Mouse (Mus musculus): ENCODE results near the gene Gm10799.
"Not testable (repeated sequence)": the region's sequence is repeated elsewhere in the genome, so short reads cannot be mapped to it uniquely, and the experiment has no call there.

DNA sequence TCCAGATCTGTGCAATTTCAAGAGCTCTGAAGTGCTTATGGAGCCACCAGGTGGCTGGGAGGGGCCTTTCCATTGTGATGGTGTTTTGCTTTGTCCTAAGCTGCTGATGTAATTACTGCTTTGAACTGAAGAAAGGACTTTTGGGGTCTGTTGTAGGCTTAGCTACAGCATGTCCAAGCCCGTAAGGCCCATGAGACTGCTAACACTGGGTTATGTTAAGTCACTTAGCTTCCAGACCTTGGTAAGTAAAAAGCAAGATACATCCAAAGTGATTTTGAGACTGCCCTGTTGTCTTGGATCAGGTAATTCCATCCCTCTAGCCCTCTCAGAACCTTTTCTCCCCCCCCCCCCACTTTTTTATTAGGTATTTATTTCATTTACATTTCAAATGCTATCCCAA lies 28.4 kb upstream of the Gm10799 start:
- not testable (repeated sequence) for TF ChIP-seq GATA1 (IDR thresholded peaks at IDR 0.05; ENCODE audit: borderline replicate concordance, low read length); FLI1 (IDR thresholded peaks at IDR 0.05; ENCODE audit: low read length)
